Mouse (Mus musculus) layer of hippocampus, postnatal 10 days (tissue): ENCODE data around the gene Ostc. TPM values are rescaled to one million over a fixed set of nuclear protein-coding genes. Genes with fewer than 3 reads are reported as not detected.

ENCODE experiments used
- DNase-seq, 2 experiments: peaks; one replicate each; pipeline ENCODE4 v3.0.0; 2021; ENCODE audit warnings: low spot score in 2 of 2
- total RNA-seq, 2 experiments: library from RNA; stranded (reverse); gene quantifications; 2 replicates each; pipeline ENCODE4 v1.2.3; 2021

The Ostc gene
- total RNA-seq, 2 experiments from 2014 or later: 81.0 to 87.1 TPM

- no peak for DNase-seq
Measured at GRCm38 (mm10) chr3:130646110-130646810, 63.0 kb downstream of the Ostc start.

Other genes with a start within 250 kb of the Ostc start
- gene Etnppl, start 92.0 kb downstream of the Ostc start, total RNA-seq: under 1 TPM; 0.27 to 0.38 TPM
- 100 to 1,000 TPM; 355 to 393 TPM for gene Rpl34, start 21.0 kb upstream of the Ostc start, total RNA-seq